Mouse (Mus musculus) E14TG2a.4 (cell line): ENCODE data around the gene Scgb1a1.

Experiments used
- CTCF ChIP-seq: conservative IDR thresholded peaks from 2 replicates; pipeline ENCODE4 v1.5.1; 2014; ENCODE audit warnings: low read length
- NANOG ChIP-seq: IDR thresholded peaks from 2 replicates; pipeline ENCODE4 v1.6.1; 2014; ENCODE audit warnings: borderline replicate concordance, low read length, mixed read lengths

GRCm38 (mm10) chr19:9100297-9101061 lies 12.7 kb upstream of the Scgb1a1 start:
- no peak for TF ChIP-seq CTCF
- no peak for TF ChIP-seq NANOG
